Mouse (Mus musculus): ENCODE measurements around the gene Sf1. TPM values are rescaled to one million over a fixed set of nuclear protein-coding genes. Genes with fewer than 3 reads are reported as not detected.
A peak's percentile ranks its signal among the peaks of the same experiment; 100 is the strongest.

Sf1 gene
- polyA plus RNA-seq, 2 experiments from 2014 or later = 47.6 to 48.6 TPM

DNA sequence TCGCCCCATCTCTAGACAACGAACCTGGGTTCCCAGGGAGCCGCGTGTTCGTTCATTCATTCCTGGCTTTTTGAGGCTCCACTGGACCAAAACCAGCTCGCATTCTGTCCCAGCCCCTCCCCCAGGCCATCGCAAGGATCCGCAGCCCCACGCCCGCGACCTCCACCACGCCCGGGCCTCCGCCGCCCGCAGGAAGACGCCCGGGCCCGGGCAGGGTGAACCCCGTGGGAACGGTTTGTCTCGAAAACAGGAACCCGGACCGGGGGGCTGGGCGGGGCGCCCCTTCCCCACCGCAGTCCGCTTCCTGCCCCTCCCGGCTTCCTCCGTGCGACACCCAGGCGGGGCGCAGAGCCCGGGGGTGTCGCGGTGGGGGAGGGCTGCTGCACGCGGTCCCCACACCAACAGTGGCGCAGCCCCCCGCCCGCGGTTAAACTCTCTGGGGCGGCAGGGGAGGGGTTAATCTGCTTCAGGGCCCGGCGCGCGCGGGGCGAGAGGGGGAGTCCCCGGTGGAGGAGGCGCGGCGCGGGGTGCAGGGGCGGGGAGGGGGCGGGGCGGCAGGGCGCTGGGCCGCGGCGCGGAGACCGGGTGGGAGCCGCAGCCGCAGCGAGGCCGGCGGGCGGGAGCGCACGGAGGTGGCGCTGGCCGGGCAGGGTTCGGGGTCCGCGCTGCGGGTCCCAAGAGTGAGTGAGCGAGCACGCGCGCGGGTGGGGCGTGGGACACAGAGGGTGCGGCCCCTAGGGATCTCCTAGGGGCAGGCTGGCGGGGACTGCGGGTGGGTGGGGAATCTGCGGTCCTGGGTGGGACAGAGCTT, 36.0 kb downstream of the Sf1 start, which contains the start of gene Rasgrp2:
TSS of gene Rasgrp2 (plus strand) at position 56 of the 811 bp plus-strand sequence.
- peak; percentile 67 for ATAC-seq

DNA sequence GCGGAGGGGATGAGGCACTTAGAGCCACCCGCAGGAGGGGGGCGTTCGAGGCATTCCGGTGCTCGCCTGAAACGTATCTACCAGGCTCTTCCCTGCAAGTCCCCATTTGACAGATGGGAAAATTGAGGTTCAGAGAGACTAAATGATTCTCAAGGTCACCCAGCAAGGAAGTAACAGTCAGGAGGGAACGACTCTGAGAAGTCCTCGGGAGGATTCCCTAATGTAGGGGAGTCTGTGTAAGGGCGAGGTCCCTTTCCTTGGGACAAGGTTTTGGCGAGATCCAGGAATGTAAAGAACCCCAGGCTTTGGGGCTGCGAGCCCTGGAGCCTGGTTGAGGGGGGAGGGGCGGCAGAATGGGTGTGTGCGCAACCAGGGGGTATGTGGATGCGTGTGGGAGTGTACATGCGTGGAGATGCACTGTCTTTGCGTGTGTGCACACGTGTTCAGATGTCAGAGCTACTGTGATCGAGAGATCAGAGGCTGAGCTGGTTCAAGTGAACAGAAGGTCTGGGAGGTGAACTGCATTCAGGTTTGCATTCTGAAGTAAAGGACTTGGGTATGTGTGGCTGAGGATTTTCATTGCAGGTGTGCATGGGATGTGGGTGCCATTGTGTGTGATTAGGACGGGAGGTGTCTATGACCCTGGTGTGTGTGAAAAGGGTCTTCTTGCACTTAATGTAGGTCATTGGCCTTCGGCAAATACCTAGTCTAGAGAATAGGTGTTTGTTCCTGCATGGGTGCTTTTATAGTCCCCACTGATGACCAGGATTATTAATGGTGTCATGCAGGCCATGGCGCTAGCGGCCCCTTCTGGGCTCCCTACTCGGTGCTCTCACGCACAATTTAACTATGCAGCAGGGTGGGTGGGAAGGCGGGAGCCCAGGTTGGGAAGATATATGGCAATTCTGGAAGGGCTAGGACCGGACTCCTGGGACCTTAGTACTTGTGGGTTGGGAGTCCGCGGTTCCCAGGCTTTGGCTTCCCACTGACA, 36.9 kb downstream of the Sf1 start:
- peak; percentile 37 for ATAC-seq

DNA sequence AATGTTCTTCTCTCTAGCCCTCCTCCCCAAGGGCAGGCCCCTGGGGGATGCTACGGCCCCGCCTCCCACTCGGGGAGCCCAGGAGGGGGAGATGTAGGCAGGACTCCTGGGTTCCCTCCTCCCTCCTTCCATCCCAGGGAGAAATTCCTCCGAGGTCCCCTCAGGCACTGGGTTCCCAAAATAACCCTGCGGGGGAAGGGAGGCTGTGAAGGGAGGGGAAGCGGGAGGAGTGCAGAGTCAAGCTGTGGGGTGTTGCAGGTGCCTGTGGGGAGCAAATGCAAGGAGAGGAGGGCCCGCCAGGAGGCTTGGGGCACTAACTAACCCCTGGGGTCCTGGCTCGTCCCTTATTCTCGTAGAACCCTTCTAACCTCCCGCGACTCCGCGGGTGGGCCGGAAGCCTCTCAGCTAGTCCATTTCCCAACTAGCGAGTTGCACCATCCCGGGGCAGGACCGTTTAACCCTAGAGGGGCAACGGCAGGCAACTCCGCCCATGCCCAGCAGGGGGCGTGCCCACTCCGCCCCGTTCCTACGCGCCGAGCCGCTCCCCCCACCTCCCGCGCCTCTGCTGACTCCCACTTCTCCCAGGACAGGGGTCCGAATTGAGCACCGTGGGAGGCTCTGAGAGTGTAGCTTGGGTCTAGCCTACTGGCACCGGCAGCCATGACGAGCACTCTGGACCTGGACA, 37.8 kb downstream of the Sf1 start:
- ATAC-seq = peak; percentile 16

DNA sequence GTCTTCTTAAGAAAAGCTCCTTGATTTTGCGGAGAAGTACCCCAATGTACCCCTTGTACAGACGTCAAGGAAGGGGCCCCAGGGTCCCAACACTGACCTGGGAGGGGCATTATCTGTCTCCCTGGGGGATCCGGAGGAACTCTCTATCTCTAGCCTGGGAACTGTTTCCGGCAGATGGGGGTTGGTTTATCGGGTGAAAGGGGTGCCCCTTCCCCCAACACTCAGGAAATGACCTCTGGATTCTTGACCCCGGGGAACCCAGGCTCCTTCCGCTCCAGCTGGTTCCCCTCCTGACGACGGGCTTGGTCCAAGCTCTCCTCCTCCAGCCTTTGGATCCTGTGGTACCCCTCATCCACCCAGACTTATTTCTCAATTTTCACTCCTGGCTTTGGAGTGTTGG, 38.5 kb downstream of the Sf1 start:
- ATAC-seq = no peak

DNA sequence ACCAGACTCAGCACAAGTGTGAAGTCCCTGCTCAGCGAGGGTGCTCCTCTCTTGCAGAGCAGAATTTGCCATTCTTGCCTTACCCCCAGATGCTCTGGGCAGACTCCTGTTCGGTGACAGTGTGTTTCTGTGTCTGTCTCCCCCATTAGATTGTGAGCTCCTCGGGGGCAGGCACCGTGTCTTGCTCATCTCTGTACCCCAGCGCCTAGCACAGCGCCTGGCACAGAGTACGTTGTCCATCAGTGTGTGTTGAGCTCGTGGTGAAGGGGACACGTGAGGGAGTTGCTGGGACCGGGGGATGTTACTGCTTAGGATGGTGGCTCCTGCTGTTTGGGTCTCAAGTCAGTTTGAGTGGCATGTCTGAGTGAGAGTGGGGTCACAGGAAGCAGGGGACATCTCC, 40.4 kb downstream of the Sf1 start:
- ATAC-seq = no peak

DNA sequence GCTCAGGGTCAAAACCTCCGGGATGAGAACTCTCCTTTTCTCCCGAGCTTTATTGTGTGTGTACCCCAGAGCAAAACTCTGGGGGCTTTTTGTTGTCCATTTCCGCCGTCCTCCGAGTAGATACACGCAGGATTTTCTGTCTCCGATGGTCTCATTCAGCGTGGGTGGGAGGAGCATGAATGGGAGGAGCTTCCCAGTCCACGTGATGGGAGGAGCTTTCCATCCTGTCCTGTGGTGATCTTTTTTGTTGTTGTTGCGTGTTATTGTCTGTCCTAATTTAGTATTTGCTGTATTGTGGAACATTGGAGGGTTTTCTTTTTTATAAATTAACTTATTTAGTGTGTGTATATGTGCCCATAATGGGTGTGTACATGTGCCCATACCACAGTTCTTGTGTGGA, 41.9 kb downstream of the Sf1 start:
- ATAC-seq = no peak

DNA sequence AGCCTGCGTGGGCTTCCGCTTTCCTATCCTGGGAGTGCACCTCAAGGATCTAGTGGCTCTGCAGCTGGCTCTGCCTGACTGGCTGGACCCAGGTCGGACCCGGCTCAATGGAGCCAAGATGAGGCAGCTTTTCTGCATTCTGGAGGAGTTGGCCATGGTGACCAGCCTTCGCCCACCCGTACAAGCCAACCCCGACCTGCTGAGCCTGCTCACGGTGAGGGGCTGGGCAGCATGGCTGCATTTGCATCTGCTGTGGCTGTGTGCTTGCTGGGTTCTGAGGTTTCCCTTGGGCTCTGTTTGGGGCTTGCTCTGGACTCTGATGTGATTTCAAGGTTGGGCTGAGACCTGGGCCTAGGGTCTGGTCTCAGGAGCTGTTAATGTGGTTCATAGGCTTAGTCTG, 43.6 kb downstream of the Sf1 start:
- ATAC-seq = no peak

DNA sequence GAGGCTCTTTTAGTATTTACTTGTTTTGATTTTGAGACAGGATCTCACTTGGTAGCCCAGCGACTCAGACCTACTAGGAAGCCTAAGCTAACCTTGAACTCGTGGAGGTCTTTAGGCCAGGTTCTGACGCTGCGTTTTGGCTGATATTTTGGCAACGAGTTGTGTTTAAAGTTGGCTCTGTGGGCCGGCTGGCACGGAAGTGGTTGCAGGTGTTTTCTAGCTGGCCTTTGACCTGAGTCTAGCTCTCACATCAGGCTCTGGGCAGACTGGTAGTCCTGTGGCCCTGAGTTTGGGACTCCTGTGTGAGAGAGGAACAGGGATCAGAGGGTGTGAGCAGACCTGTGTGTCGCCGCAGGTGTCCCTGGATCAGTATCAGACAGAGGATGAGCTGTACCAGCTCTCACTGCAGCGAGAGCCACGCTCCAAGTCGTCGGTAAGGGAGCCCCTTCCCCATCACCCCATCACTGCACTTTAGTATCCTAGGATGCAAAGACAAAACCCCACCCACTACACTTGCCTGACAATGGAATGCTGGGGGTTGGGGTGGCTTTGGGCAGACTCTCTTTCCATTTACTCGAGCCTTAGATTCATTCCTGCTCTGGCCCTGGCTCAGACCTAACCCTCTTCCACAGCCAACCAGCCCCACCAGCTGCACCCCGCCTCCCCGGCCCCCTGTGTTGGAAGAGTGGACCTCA, 44.5 kb downstream of the Sf1 start:
- no peak for ATAC-seq

DNA sequence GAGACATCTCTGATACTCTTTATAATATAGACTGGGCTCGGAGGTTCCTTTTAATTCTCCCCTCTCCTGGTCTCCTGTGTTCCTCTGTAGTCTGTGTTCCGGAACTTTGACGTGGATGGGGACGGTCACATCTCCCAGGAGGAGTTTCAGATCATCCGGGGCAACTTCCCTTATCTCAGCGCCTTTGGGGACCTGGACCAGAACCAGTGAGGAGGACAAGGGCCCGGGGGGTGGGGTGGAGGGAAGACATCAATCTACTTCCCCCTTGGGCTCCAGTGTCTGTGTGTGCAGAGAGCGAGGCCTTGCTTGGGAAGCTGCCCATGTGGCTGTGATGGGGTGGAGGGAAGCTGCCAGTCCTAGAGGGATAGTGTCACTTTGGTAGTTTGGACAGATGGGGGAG, 45.3 kb downstream of the Sf1 start:
- ATAC-seq = no peak

DNA sequence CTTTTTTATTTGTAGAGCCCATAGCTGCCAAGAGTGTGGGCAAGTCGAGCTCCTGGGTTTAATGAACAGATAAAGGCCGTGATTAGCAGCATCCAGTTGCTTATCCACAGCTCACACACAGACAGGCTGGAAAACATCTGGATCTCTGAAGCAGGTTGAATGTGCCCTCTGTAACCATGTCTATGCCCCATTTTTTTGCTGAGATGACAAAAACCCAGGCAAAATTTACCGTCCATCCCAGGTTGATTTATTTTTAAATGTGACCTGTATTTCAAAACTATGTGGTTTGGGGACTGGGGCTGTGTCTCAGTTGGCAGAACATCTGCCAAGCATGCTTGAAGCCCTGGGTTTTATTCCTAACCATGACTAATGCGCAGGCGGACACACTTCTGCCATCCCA, 45.7 kb downstream of the Sf1 start:
- ATAC-seq = no peak

DNA sequence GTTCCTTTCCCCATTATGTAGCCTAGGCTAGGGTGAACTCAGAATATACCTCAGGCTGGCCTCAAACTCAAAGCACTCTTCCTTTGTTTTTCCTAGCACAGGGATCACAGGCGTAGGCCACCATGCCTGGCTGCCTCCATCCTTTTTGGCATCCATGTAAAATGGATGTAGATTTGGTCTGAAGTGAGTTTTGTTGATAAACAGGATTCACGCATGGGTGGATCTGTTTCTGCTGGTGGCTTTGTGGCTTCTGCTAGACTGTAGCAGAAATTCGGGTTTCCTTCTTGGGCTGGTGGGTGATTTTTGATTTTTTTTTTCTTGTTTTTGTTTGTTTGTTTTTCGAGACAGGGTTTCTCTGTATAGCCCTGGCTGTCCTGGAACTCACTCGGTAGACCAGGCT, 46.4 kb downstream of the Sf1 start:
- no peak for ATAC-seq

DNA sequence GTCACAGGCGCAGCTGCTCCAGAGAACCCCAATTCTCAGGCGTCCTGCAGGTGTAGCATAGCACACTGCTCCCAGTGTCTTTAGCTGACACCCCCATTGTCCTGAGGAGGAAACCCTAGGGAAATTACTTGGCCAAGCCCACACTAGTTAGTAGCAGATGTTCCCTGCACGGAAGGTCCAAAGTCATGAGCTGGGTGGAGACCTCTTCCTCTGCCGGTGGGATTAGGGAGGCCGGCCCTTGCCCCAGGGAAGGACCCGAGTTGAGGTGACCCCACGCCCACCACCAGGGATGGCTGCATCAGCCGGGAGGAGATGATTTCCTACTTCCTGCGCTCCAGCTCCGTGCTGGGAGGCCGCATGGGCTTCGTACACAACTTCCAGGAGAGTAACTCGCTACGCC, 49.3 kb downstream of the Sf1 start:
- no peak for ATAC-seq

DNA sequence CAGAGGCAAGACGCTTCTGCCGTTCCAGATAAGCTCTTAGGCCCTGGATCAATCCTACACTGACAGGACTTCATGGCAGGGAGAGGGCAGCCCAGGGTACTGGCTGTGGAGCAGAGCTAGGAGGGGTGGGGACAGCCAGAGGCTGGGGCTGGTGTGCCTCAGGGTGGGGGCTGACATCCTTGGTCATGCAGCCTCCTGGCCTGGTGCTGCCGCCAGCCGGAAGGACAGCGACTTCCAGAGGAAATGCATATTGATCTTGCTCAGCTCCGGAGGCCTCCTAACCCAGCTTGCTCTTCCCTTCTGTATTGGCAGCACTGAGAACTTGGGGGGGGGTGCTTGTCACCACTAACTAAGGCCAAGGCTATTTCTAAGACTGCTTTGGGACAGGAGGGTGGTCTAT, 52.0 kb downstream of the Sf1 start:
- no peak for ATAC-seq

DNA sequence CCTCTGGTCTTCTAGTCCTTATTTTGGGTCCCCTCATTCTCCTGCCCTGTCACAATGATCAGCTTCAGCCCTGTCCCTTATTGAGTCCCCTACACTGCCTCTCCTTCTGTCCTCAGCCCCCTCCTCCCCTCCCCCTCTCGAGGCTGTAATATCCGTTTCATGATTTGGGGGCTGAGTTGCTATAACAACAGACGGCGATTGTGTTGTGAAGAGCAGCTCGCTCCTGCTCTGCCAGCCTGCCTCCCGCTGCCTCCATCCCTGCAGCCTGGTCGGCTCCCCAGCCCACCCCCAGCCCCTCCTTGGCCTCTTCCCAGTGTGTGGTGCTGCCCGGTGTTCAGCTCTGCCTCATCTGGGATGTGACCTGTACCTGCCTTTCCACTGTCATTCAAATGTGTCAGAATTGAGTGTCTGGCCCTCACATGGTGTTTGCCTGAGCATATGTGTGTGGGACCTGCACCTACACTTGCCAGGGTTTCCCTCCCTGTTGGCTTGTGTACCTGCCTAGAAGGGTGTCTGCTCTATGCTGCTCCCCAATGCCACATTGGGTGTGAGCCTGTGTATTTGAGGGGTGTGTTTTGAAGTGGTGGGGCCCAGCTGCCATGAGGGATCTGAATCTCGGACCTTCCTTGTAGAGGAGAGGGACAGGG, 52.8 kb downstream of the Sf1 start:
- ATAC-seq = no peak

DNA sequence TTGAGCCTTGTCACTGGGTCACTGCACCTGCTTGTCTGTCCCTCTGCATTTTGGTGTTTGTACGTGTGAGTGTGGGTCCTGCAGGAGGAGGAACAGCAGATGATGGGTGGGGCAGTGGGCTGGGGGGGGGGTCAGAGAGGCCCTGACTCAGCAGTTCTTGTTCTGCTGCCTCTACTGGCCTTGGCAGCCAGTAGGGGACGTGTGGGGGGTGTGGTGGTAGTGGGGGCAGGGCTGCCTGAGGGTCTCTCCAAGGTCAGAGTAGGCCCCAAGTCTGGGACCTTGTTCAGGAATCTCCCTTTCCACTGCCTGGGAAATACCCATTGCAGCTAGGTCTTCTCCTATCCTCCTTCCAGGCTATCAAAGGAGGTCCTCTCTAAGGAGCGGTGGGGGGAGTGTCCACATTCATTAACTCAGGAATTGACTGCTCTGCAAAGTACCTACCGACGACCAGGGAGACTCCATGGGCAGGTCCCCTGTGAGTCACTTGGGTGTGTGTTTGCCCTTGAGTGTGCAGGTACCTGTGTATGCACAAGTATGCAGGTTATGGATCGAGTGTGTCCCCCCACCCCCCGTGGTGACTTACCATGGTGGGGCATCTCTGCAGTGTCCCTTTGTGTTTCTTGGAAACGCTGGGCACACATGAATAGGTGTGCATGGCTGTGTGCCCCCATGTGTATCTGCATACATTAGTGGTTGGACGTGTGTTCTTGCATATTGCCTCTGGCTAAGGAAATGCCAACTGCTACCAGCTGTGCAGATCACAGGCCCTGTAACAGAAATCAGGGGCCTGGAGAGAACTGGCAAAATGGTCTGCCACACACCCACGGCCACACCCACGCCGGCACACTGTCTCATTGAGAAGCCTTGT, 53.6 kb downstream of the Sf1 start:
- no peak for ATAC-seq

DNA sequence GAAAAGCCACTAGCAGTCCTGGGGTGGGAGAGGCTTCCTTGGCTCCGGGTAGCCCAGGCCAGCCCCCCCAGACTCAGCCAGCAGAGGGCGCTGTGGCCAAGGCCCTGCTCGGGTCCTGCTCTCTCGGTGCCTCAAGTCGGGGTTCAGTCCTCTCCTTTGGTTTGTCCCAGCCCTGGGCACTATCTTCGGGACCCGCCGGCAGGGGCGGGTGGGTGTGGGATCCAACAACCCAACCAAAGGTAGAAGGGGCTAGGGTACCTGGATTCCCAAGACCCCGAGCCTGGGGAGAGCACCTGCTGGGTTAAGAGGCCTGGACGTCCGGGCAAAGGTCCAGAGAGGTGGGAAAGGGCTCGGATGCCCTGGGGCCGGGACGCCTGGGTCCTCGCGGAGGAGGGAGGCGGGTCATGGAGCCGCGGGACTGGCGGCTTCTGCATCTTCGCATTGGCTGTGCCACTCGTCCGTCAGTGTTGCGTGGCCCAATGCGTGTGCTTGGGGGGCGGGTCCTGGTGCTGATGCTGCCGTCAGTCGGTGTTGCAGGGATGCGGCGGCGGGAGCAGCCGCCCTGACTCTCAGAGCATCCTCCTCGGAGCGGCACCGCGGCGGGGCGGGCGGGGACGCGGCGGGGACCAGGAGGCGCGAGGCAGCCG, 54.9 kb downstream of the Sf1 start, which contains the start of gene Nrxn2:
TSS of gene Nrxn2 (plus strand) at position 499 of the 647 bp plus-strand sequence.
- ATAC-seq = peak; percentile 95

DNA sequence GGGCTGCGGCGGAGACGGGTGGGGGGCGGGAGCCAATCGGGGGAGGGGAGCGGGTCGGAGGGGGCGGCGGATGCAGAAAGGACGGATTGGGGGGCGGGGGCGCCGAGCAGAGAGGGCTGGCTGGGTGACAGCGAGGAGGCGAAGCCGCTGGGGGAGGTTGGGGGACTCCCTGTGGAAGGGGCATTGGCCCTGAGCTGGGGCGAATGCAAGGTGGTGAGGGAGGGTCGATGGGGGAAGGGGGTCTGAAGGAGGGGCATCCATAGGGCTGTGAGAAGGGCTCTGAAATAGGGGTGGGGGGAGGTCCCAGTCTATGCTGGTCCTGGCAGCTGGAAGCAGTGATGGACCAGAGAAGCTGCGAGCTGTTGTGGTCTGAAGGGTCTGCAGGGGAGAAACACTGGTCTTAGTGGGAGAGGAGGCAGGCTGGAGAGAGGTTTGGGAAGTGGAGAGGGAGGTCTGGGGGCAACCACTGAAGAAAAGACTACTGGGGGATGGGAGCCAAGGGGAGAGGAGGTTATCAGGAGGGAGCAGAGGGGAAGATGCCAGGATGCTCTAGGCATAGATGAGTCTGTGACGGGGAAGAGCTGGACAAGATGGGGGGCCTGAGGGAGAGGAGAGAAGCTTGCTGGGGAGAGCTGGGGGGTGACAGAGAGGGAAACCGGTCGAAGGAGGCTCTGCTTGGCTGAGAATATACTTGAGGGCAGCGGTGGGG, 55.6 kb downstream of the Sf1 start:
- ATAC-seq = no peak

DNA sequence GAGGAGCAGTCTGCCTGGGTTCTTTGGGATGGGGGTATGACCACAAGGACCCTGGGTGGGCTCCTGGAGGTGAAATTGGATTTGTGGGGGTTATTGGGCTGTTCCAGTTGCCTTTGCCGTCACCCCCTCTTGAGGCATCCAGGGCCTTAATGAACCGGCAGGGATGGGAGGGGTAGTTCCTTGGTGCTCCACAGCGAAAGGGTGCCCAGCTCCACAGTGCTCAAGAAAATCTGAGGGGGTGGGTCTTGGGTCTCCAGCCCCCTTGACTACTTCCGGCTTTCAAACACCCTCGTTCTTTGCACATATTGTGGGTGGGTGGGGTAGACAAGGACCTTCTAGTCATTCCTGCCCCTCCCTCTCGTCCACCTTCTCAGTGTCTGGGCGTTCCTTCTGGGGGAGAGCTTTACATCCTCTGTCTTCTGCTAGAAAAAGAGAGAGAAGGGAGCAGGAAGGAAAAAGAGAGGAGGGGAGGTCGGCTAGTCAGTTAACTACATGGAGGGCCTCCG, 56.4 kb downstream of the Sf1 start:
- ATAC-seq = no peak

DNA sequence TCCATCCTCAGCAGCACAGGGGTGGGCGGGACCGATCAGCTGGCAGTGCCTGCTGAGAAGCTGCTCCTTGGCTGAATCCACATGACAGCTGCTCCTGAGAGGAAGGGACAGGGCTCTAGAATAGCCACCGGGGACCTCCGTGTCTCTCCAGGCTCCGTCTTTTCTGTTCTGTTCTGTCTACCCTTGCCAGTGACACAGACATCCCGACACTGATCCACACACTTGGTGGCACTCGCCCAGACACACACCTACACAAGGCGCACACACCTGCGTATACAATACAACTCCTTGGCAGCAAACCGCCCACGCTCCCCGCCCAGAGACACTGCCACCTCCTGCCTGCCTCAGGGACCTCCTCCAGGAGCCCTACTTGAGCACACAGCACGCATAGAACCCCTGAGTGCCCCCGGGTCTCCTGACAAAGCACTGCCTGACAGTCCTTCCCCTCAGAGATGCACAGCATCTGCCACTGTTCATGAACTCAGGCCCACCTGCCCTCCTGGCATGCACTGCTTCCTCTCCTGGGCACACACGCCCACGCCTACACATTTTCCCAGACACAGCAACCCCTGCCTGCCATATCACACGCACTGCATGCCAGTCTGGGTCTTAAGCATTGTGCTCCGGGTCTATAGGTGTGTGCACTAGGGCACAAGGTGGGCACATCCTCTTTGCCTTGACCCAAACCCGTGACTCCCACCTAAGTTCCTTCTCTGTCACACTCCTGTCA, 57.2 kb downstream of the Sf1 start:
- no peak for ATAC-seq

Measured in activated CD4-positive, CD25-positive, alpha-beta regulatory T cell, adult 4 months (primary cell).